Mouse (Mus musculus) telencephalon, adult 2 months (tissue): ENCODE results near the gene Cfap43.

ENCODE experiments used
- DNase-seq: peaks from one replicate; pipeline ENCODE4 v3.0.0-alpha.2; 2011; ENCODE audit warnings: low read depth, low spot score

Gene Cfap43

GRCm38 (mm10) chr19:47914191-47914590, 4.9 kb downstream of the Cfap43 start:
- no peak for DNase-seq

DNA sequence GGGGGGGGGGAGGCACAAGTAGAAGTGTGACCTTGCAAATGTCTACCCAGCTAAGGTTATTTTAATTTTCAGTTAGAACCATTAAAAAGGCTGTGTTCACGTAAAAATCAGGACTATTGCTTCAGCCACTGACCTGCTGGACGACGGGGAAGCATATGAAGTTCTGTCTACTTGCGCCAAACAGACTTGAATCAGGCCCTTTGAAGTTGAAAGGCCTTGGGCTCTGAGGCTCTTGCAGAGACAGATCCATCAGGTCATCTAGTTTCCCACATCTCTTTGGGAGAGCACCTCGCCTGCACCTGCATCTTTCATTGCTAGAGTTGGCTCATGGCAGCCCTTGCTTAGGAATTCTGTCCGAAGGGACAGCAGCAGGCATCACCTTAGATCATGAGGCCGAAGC, 5.7 kb downstream of the Cfap43 start:
- no peak for DNase-seq

DNA sequence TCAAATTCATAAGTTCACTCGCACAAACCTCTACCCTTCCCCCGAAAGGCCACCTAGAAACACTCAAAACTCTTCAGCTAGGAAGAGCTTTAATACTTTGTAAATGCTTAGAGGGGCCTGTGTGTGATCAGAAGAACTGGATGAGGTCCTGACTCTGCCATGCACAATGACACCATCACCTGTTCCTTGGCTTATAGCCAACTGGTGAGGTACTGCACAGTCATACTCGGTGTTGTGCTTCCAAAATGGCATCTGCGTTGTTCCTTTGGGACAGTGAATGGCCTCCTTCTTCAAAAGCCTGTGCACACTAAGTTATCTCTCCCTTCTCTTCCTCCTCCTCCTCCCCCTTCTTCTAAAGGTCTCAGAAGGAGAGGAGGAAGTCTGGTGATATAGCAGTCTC, 8.3 kb downstream of the Cfap43 start:
- DNase-seq = no peak

DNA sequence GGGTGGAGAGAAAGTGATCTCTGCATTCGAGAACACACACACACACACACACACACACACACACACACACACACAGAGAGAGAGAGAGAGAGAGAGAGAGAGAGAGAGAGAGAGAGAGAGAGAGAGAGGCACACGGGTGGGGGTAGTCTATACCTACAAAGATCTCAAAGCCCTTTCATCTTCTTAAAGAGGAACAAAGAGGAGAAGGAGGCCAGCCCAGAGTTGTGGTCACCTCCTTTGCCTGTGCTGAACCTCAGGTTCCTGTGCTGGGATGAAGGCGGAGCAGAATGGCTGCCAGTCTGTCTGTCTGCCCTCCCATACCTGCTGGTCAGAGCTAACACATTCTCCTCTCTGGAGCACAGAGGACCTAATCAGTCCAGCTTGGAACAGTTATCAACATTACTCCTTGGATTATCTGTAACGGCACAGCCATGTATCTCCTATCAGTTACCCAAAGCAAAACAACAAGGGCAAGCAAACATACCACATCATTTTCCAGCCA, 8.9 kb downstream of the Cfap43 start:
- no peak for DNase-seq

DNA sequence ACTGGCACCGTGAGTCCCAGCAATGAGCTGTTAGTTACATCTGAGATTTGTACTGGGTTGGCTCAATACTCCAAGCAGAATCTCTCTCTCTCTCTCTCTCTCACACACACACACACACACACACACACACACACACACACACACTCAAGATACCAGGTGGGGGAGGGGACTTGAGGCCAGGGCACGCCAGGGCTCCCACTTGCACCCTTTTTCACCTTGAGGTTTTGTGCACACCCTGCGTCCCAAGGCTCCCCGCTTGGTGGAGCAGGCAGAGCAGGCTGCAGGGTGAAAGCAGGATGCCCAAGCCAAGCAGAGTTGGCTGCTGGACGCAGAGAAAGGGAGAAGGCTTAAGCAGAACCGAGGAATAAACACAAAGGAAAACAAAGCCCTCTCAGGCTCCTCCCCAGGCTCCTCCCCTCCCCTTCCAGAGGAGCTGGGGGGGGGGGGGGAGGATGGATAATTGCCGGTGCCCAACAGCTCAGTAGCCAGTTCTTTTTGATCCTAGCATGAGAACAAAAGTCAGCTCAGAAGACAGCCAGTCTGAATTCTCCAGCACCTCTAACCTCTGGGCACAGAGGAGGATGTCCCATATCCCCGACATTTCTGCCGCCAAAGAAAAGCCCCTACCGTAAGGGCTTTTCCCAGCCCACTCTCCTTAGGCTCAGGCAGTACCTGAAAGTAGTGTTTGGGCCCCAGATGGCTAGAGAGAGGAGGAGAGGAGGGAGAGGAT, 9.5 kb downstream of the Cfap43 start:
- no peak for DNase-seq

DNA sequence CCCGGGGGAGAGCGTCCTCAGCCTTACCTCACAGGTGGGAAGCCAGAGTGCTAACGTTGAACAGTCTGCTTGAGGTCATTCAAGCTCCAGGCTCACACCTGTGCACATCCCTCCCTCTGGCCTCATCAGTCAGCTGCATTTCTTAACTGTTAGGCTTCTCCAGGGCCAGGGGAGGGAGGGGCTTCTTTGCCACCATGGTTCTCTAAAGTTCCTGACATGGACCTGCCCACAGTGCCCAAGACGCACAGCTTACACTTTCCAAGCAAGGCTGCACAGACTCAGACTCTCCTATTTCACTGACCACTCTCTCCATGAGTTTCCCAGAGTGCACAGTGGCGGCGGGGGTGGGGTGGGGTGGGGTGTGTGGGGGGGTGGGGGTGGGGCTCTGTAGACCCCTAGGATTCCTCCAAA, 10.1 kb downstream of the Cfap43 start:
- no peak for DNase-seq

- no peak for DNase-seq
Observed at GRCm38 (mm10) chr19:47907596-47907995, 11.5 kb downstream of the Cfap43 start.

DNA sequence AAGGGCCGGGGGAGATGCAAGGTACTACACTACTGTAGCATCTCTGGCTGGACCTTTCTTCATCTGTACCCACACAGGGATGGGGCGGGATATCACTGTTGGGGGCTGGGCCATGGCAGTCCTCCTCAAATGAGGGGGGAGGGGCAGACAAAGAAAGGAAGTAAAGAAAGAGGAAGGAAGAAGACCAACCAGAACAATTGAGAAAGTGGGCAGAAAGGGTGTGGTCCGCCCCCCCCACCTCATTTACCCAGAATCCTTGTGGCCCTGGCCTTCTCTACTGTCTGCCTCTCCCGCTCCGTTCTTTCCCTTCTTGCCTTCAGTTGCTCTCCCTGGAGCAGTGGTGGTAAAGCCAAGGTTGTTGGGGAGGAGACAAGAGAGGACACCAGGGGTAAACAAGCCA, 13.5 kb downstream of the Cfap43 start:
- DNase-seq = no peak

DNA sequence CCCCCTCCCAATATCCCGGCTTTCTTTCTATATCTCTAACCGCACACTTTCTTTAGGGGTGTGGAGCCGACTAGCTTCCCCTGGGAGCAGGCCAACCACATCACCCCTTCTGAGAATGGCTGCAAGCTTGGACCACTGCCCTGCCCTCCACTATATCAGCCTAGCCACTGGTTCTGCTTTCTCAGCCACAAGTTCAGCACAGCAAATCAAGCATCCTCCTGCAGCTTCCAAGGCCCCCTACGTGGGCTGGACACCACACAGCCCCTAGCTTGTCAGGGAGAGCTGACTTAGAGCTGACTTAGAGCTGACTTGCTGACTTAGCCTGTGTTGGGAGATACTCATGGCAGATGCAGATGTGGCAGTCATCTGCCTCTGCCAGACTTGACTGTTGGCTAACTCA, 14.0 kb downstream of the Cfap43 start:
- DNase-seq = no peak

GRCm38 (mm10) chr19:47903679-47904078, 15.4 kb downstream of the Cfap43 start:
- DNase-seq = no peak

DNA sequence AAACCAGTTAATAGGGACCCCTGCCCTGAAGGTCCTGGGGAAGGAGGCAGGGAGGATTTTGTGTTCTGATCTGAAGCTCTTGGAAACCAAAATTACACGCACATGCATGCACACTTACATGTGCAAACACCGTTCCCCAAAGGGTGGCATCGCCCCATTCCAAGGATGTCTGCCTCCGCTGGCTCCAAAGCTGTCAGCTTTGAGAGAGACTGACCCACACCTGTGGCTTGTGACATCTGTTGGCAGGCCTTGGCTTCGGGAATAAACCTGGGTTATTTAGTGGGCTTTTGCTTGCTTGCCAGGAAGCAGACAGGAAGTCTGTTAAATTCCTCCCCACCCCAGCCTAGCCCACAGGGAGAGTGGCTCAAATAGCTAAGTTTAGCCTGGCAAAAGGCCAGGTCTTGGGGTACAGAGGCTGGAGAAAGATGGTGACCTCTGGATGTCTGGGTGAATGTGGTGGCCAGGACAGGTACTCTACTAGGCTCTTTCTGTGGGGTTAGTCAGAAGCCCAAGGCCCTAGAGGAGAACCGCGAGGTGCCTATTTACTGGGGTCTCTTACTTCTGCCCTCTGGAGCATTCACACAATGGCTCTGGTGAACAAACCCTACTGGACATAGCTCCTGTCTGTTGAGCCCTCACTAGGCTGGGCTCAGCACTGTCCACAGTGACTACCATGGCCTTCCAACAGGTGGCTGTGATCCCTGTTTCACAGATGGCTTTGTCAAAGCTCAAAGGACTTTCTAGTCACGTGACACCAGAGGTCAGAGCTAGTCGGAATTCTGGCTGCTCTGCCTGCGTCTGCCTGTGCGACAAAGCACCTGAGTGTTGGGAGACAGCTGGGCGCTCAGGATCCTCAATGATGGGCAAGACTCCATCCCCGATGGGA, 16.5 kb downstream of the Cfap43 start:
- no peak for DNase-seq

- DNase-seq = no peak
Observed at GRCm38 (mm10) chr19:47900558-47900957, 18.5 kb downstream of the Cfap43 start.

DNA sequence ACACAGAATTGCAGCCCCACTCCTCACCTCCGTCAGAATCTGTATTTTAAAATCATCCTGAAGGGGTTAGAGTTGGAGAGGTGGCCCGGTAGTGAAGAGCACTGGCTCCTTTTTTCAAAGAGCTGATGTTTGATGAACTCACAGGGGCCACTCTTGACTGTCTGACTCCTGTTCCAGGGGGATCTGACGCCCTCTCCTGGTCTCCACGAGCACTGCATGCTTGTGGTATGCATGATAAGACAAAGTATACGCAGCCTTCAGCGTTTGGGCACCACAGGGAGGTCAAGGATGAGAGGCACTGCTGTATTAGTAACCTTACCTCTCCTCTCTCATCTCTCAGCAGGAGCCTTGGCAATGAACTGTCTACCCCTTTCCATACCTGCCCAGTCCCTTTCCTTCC, 19.1 kb downstream of the Cfap43 start:
- DNase-seq = no peak

- DNase-seq = no peak
Observed at GRCm38 (mm10) chr19:47898472-47899079, 20.5 kb downstream of the Cfap43 start.

DNA sequence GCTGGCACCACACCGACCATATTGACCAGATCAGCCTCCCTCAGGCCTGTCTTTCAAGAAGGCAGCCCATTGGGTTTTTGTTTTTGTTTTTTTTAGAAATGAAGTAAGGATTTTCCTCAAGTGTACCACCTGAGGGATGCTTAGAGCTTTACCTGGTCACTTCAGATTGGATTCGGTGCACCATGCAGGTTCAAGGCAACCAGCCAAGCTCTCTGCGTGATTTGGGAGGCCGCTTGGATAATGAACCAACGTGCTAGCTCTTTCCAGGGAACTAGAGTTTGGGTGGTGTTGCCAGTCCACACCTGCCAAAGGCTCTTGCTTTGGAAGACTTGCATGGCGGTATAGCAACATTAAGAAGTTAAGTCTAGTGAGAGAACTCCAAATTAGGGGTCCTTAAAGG, 26.0 kb downstream of the Cfap43 start:
- DNase-seq = no peak

- DNase-seq = no peak
Observed at GRCm38 (mm10) chr19:47891562-47892312, 27.4 kb downstream of the Cfap43 start.

- DNase-seq = no peak
Observed at GRCm38 (mm10) chr19:47890489-47891130, 28.5 kb downstream of the Cfap43 start.

GRCm38 (mm10) chr19:47888037-47888436, 31.1 kb downstream of the Cfap43 start:
- no peak for DNase-seq

DNA sequence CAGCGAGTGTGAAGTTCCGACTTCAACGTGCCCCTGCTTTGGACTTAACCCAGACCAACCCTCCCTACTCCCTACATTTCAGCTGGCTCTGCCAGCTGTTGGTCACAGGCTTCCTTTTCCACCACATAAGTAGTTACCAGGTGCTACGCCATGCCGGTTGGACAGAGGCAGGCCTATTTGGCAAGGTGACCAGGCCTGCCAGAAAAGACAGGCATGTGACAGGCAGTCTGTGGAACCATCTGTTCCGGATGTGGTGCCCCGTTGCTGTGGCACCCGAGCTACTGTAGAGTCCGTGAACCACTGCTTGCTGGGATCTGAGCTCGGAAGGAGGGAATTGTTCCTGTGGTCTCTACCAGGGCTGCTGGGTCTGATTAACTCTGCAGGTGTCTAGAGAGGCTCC, 31.7 kb downstream of the Cfap43 start:
- no peak for DNase-seq

DNA sequence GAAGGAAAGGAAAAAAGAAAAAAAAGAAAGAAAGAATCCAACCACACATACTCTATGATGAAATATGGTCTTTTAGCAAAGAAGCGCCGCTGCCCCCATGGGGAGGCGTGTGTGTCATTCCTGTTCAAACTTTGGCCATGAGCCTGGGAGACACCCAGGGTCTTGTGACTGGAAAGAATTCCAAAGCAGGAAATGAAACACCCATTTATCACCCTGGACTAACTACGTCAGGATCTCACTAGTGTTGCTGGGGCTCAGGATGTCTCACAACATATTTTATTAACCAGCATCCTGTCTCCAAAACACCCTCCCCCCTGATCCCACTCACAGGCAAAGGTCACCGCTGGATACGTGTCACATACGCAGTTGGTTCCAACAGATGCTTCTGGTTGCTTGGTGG, 32.5 kb downstream of the Cfap43 start:
- no peak for DNase-seq

- DNase-seq = no peak
Observed at GRCm38 (mm10) chr19:47885886-47886285, 33.2 kb downstream of the Cfap43 start.
